Comparison of ENCODE assay signal across 8 mouse cellular contexts in genomic region chr11:69192840-69193239, GRCm38 (mm10). TPM values are rescaled to one million over a fixed set of nuclear protein-coding genes. Genes with fewer than 3 reads are reported as not detected.
A peak's percentile ranks its signal among the peaks of the same experiment; 100 is the strongest.
DNase-seq lines count a peak whose midpoint lies in the region; ATAC-seq and TF ChIP-seq lines count a peak whose summit lies in the region.

No protein-coding gene starts in this region.

- H3K4me1 ChIP-seq in heart, adult 2 months (ENCODE audit: control insufficient read depth, insufficient read depth, low read length), result no peaks in the 10 kb centered on the region
- H3K4me1 ChIP-seq in thymus, adult 2 months (replicated peaks; ENCODE audit: control insufficient read depth, insufficient read depth, low read length), result peaks cover 12% of the 10 kb centered on the region
- H3K4me1 ChIP-seq in hindbrain, postnatal 0 days (ENCODE audit: insufficient read depth, low read length), result 0 out of 2 replicates have a peak, but pooled peaks cover 4% of the 10 kb centered on the region

- peak; percentile 95; the same call in 1 of the 2 replicates for TF ChIP-seq CTCF in heart, adult 2 months (IDR thresholded peaks at IDR 0.05)
- TF ChIP-seq CTCF in thymus, adult 2 months (IDR thresholded peaks at IDR 0.05; ENCODE audit: borderline replicate concordance, control insufficient read depth, extremely low read depth, insufficient read depth, low read length, poor library complexity), result no peak
- peak; percentile 88 for TF ChIP-seq CTCF in hindbrain, postnatal 0 days (IDR thresholded peaks at IDR 0.05; ENCODE audit: low read depth)

- WGBS in heart, adult 2 months, result 5% methylated on average over 1 of the region's 1 CpGs
- WGBS in thymus, adult 2 months, result 2% methylated on average over 1 of the region's 1 CpGs
- WGBS in hindbrain, postnatal 0 days, result 0% methylated on average over 1 of the region's 1 CpGs

- no peak overlapping the region for H3K9ac ChIP-seq in heart, adult 2 months (ENCODE audit: low read depth, low read length)
- no peak overlapping the region for H3K9ac ChIP-seq in hindbrain, postnatal 0 days (replicated peaks; ENCODE audit: low read length)

- H3K79me2 ChIP-seq in heart, adult 2 months (replicated peaks; ENCODE audit: control insufficient read depth, insufficient read depth, low read length), result no peaks in the 10 kb centered on the region

- TF ChIP-seq EP300 in heart, adult 2 months (IDR thresholded peaks at IDR 0.05; ENCODE audit: insufficient read depth, low read depth, low read length), result 0 out of 2 replicates have a peak, but pooled peaks have one; percentile 50

- no peak overlapping the region for H3K27ac ChIP-seq in heart, adult 2 months
- H3K27ac ChIP-seq in thymus, adult 2 months (ENCODE audit: control insufficient read depth, insufficient read depth, low read length), result no peak overlapping the region
- H3K27ac ChIP-seq in hindbrain, postnatal 0 days, result no peak overlapping the region

- no peaks in the 10 kb centered on the region for H3K9me3 ChIP-seq in hindbrain, postnatal 0 days (ENCODE audit: low read length)

- DNase-seq in heart, adult 2 months, result peak in 1 of 2 experiments; percentile 44
- no peak for DNase-seq in heart, adult 9 months (ENCODE audit: low spot score in 2 of 2)
- peak; percentile 21 for DNase-seq in thymus, adult 2 months
- no peak for DNase-seq in thymus, adult 18-20 months
- peak; percentile 32 for DNase-seq in cerebellum, adult 9-11 months
- DNase-seq in hindbrain, postnatal 0 days (ENCODE audit: low spot score), result peak; percentile 81
- peak; percentile 26 for DNase-seq in retina, adult 2 months (ENCODE audit: low read depth, low spot score)
- DNase-seq in frontal cortex, postnatal 25 days (ENCODE audit: low spot score in 2 of 2), result no peak

- no peak overlapping the region for H3K4me3 ChIP-seq in heart, adult 2 months
- no peak overlapping the region for H3K4me3 ChIP-seq in thymus, adult 2 months (ENCODE audit: control insufficient read depth, insufficient read depth, low read length)
- H3K4me3 ChIP-seq in hindbrain, postnatal 0 days (ENCODE audit: low read length), result no peak overlapping the region

- H3K4me2 ChIP-seq in hindbrain, postnatal 0 days (ENCODE audit: low read depth, low read length), result no peak overlapping the region

- no peaks in the 10 kb centered on the region for H3K36me3 ChIP-seq in heart, adult 2 months (ENCODE audit: control insufficient read depth, insufficient read depth, low read length)
- no peaks in the 10 kb centered on the region for H3K36me3 ChIP-seq in thymus, adult 2 months (ENCODE audit: control insufficient read depth, insufficient read depth, low read length)
- no peaks in the 10 kb centered on the region for H3K36me3 ChIP-seq in hindbrain, postnatal 0 days (ENCODE audit: insufficient read depth, low read length)

- peak; percentile 45; the same call in 1 of the 2 replicates for ATAC-seq in hindbrain, postnatal 0 days

- peaks cover 7% of the 10 kb centered on the region for H3K27me3 ChIP-seq in heart, adult 2 months (ENCODE audit: control insufficient read depth, insufficient read depth, low read length)
- 0 out of 2 replicates have a peak, but pooled peaks cover 2% of the 10 kb centered on the region for H3K27me3 ChIP-seq in thymus, adult 2 months (ENCODE audit: control insufficient read depth, insufficient read depth, low read length)
- H3K27me3 ChIP-seq in hindbrain, postnatal 0 days (ENCODE audit: insufficient read depth, low read length), result no peaks in the 10 kb centered on the region

- intact Hi-C loops in heart, adult 2 months (cut with DNase I), result loop anchor here (1.0 kb wide), 1 partner anchor 51 kb away; no protein-coding TSS in a partner anchor

- TF ChIP-seq POLR2A in heart, adult 2 months (IDR thresholded peaks at IDR 0.05; ENCODE audit: insufficient read depth, low read depth, low read length), result no peak
- no peak for TF ChIP-seq POLR2A in thymus, adult 2 months (IDR thresholded peaks at IDR 0.05; ENCODE audit: control insufficient read depth, extremely low read depth, insufficient read depth, low read length, poor library complexity)

RNA-seq across cellular contexts. Expression of gene Alox8, which starts 4.8 kb away (rescaled TPM):
- total RNA-seq in heart, adult 2 months (2021), result 1 to 10 TPM in 1 of 2 experiments, under 1 TPM in 1; 0.84 to 1.6 TPM
- polyA plus RNA-seq in heart, adult 2 months (2012; rRNA removed), result 0.68 TPM in 1 of 2 replicates, not detected in the other
- 0.43 and 0.57 TPM in 2 replicates for polyA plus RNA-seq in thymus, adult 2 months (2012; rRNA removed)
- total RNA-seq in hindbrain, postnatal 0 days (2014; rRNA removed), result 3.1 and 5.8 TPM in 2 replicates
- polyA plus RNA-seq in hindbrain, postnatal 0 days (2015; fragmentation: Nextera tagmentation; extraction: Ambion mirVana), result 1.2 and 1.5 TPM in 2 replicates

RNA-seq across cellular contexts. Expression of gene Alox12b, which starts 36.1 kb away (rescaled TPM):
- not detected for total RNA-seq in heart, adult 2 months (2021)
- polyA plus RNA-seq in heart, adult 2 months (2012; rRNA removed), result 0.04 TPM in 1 of 2 replicates, not detected in the other
- polyA plus RNA-seq in thymus, adult 2 months (2012; rRNA removed), result 1.00 and 1.1 TPM in 2 replicates
- total RNA-seq in hindbrain, postnatal 0 days (2014; rRNA removed), result 1.7 and 2.0 TPM in 2 replicates
- polyA plus RNA-seq in hindbrain, postnatal 0 days (2015; fragmentation: Nextera tagmentation; extraction: Ambion mirVana), result 1.1 and 1.2 TPM in 2 replicates

RNA-seq across cellular contexts. Expression of gene Gucy2e, which starts 44.0 kb away (rescaled TPM):
- total RNA-seq in heart, adult 2 months (2021), result 1 to 10 TPM; 1.6 to 1.8 TPM
- polyA plus RNA-seq in heart, adult 2 months (2012; rRNA removed), result 0.06 TPM in 2 replicates
- polyA plus RNA-seq in thymus, adult 2 months (2012; rRNA removed), result 0.26 and 0.40 TPM in 2 replicates
- 0.73 and 1.2 TPM in 2 replicates for total RNA-seq in hindbrain, postnatal 0 days (2014; rRNA removed)
- polyA plus RNA-seq in hindbrain, postnatal 0 days (2015; fragmentation: Nextera tagmentation; extraction: Ambion mirVana), result 0.52 and 0.61 TPM in 2 replicates

Comparison
In these comparisons a context has a peak if more than half of its experiments do, and no peak if none do; other contexts are left out.
1. DNase-seq: peak in thymus, adult 2 months (single experiment), cerebellum, adult 9-11 months (single experiment), hindbrain, postnatal 0 days (single experiment) and retina, adult 2 months (single experiment); none in heart, adult 9 months (0 of 2), thymus, adult 18-20 months (0 of 2) and frontal cortex, postnatal 25 days (0 of 2).